20 mouse cellular contexts compared by ENCODE assay signal in the genomic region with DNA sequence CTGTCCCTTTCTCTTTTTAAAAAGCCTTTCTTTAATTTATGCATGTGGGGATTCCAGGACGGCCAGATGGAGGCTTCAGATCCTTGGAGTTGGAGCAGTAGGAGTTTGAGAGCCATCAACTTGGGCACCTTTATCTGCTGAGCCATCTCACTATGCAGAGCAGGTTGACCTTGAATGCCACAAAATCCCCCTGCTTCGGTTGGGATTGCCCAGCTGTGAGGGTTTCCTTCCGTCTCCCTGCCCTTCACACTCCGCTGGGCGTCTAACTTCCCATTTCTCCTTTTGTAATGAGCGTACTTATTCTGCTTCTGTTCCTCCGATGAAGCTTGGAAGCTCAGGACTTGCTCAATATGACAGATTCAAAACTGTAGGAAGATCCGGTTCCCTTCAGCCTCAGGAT. TPM values are rescaled to one million over a fixed set of nuclear protein-coding genes. Genes with fewer than 3 reads are reported as not detected.
DNase-seq lines count a peak whose midpoint lies in the region; ATAC-seq and TF ChIP-seq lines count a peak whose summit lies in the region.
"Had no signal": no experiment of that assay in that cellular context is flagged by ENCODE, and none has a peak within 500 bp of the region (broad histone marks: within the 10 kb centered on the region; RNA-seq: fewer than 3 reads in every experiment).

No protein-coding gene starts in this region.

- H3K4me1 ChIP-seq in spleen, adult 2 months (ENCODE audit: control insufficient read depth, insufficient read depth, insufficient read length) = peaks cover 24% of the 10 kb centered on the region; the same call in 1 of the 2 replicates
- peaks cover 8% of the 10 kb centered on the region for H3K4me1 ChIP-seq in bone marrow, adult 2 months (ENCODE audit: control insufficient read depth, insufficient read depth, low read length)
- H3K4me1 ChIP-seq: hindbrain, embryonic 12.5 days; neural tube, embryonic 12.5 days had no signal

- H3K27ac ChIP-seq in spleen, adult 2 months (ENCODE audit: insufficient read depth, low read length) = 0 out of 2 replicates have a peak overlapping the region, but pooled peaks have one; percentile 18
- H3K27ac ChIP-seq in bone marrow, adult 2 months (ENCODE audit: control insufficient read depth, insufficient read depth, low read depth, low read length, poor library complexity) = peak overlapping the region; percentile 12; the same call in 1 of the 2 replicates
- H3K27ac ChIP-seq: embryonic facial prominence, embryonic 13.5 days; hindbrain, embryonic 12.5 days; liver, embryonic 13.5 days; neural tube, embryonic 12.5 days had no signal

- peak in 1 of 2 experiments; percentile 31 for DNase-seq in spleen, adult 2 months (ENCODE audit: low read depth in 1 of 2, low spot score in 2 of 2)
- DNase-seq in spleen, postnatal 10 days (ENCODE audit: low spot score in 2 of 2) = no peak
- DNase-seq in splenic B cell, adult 2 months (ENCODE audit: low read depth, low spot score) = peak; percentile 72
- DNase-seq in left cerebral cortex, postnatal 14 days (ENCODE audit: low spot score in 2 of 2) = no peak
- DNase-seq in embryo, embryonic 10.5 days (ENCODE audit: low spot score) = no peak
- DNase-seq: adrenal gland, postnatal 36 days; cerebellum, adult 8-10 months; gastrocnemius, postnatal 10 days; kidney, adult 8-10 months; kidney, postnatal 4 days; layer of hippocampus, adult 9-11 months; liver, embryonic 13.5 days; right cerebral cortex, postnatal 25 days; thymus, postnatal 36 days had no signal

- no peaks in the 10 kb centered on the region for H3K36me3 ChIP-seq in spleen, adult 2 months (ENCODE audit: control insufficient read depth, insufficient read depth, low read length)
- no peaks in the 10 kb centered on the region for H3K36me3 ChIP-seq in splenic B cell, adult 2 months (ENCODE audit: control insufficient read depth, insufficient read depth, low read length, poor library complexity, severe bottlenecking)
- H3K36me3 ChIP-seq: embryonic facial prominence, embryonic 13.5 days; hindbrain, embryonic 12.5 days; liver, embryonic 13.5 days; neural tube, embryonic 12.5 days had no signal

- no peak overlapping the region for H3K4me3 ChIP-seq in spleen, adult 2 months (ENCODE audit: extremely low read depth, insufficient read depth, insufficient read length)
- H3K4me3 ChIP-seq in bone marrow, adult 2 months (replicated peaks; ENCODE audit: control insufficient read depth, low read depth, low read length) = no peak overlapping the region
- H3K4me3 ChIP-seq: embryonic facial prominence, embryonic 13.5 days; hindbrain, embryonic 12.5 days; liver, embryonic 13.5 days; neural tube, embryonic 12.5 days had no signal

- WGBS in spleen, adult 2 months = 17% methylated on average over 8 of the region's 8 CpGs
- WGBS in bone marrow, adult 2 months = 6% methylated on average over 8 of the region's 8 CpGs

- TF ChIP-seq CTCF in spleen, adult 2 months (IDR thresholded peaks at IDR 0.05; ENCODE audit: extremely low read depth, insufficient read depth, insufficient read length, insufficient replicate concordance) = no peak
- TF ChIP-seq CTCF in bone marrow, adult 2 months (IDR thresholded peaks at IDR 0.05; ENCODE audit: control insufficient read depth, insufficient read depth, low read length) = no peak

- intact Hi-C loops in left cerebral cortex, postnatal 14 days (cut with DNase I) = no loop called here

- peak; percentile 49 for ATAC-seq in megakaryocyte, adult 5-6 weeks (ENCODE audit: poor library complexity, severe bottlenecking)
- ATAC-seq: forebrain, embryonic 14.5 days had no signal

- no peaks in the 10 kb centered on the region for H3K27me3 ChIP-seq in spleen, adult 2 months (ENCODE audit: control insufficient read depth, insufficient read depth, low read length)
- H3K27me3 ChIP-seq in splenic B cell, adult 2 months (ENCODE audit: control insufficient read depth, insufficient read depth, low read length, poor library complexity, severe bottlenecking) = no peaks in the 10 kb centered on the region
- H3K27me3 ChIP-seq: embryonic facial prominence, embryonic 13.5 days; hindbrain, embryonic 12.5 days; liver, embryonic 13.5 days; neural tube, embryonic 12.5 days had no signal

- no peak for TF ChIP-seq POLR2A in spleen, adult 2 months (IDR thresholded peaks at IDR 0.05; ENCODE audit: low read depth, low read length)
- TF ChIP-seq POLR2A in bone marrow, adult 2 months (IDR thresholded peaks at IDR 0.05; ENCODE audit: borderline replicate concordance, control insufficient read depth, low read depth, low read length) = no peak

RNA-seq across cellular contexts. Expression of a gene that starts 5.9 kb away (rescaled TPM):
- 92.1 and 105 TPM in 2 replicates for polyA plus RNA-seq in spleen, adult 2 months (2012; rRNA removed)
- polyA plus RNA-seq in bone marrow, adult 2 months (2011; ENCODE audit: insufficient read depth, insufficient read length, low replicate concordance, missing spikeins) = 11.9 and 51.9 TPM in 2 replicates
- total RNA-seq in megakaryocyte, adult 5-6 weeks (2015) = 117 and 130 TPM in 2 replicates
- total RNA-seq in megakaryocyte, adult 5-6 weeks (2017) = 59.4 and 72.4 TPM in 2 replicates
- total RNA-seq in left cerebral cortex, postnatal 14 days (2021) = under 1 TPM; 0.59 to 0.72 TPM

RNA-seq across cellular contexts. Expression of a gene that starts 16.3 kb away (rescaled TPM):
- polyA plus RNA-seq in spleen, adult 2 months (2012; rRNA removed) = 12.9 and 16.0 TPM in 2 replicates
- polyA plus RNA-seq in bone marrow, adult 2 months (2011; ENCODE audit: insufficient read depth, insufficient read length, low replicate concordance, missing spikeins) = 28.4 and 64.7 TPM in 2 replicates
- total RNA-seq in megakaryocyte, adult 5-6 weeks (2015) = 55.5 and 61.6 TPM in 2 replicates
- 130 and 138 TPM in 2 replicates for total RNA-seq in megakaryocyte, adult 5-6 weeks (2017)
- 10 to 100 TPM; 45.9 to 50.3 TPM for total RNA-seq in left cerebral cortex, postnatal 14 days (2021)

RNA-seq across cellular contexts. Expression of a gene that starts 29.6 kb away (rescaled TPM):
- polyA plus RNA-seq in spleen, adult 2 months (2012; rRNA removed) = 30.8 and 37.5 TPM in 2 replicates
- polyA plus RNA-seq in bone marrow, adult 2 months (2011; ENCODE audit: insufficient read depth, insufficient read length, low replicate concordance, missing spikeins) = 23.2 and 50.6 TPM in 2 replicates
- total RNA-seq in megakaryocyte, adult 5-6 weeks (2015) = 32.1 and 45.3 TPM in 2 replicates
- 23.3 and 31.0 TPM in 2 replicates for total RNA-seq in megakaryocyte, adult 5-6 weeks (2017)
- 10 to 100 TPM; 32.1 to 38.3 TPM for total RNA-seq in left cerebral cortex, postnatal 14 days (2021)

RNA-seq across cellular contexts. Expression of a gene that starts 46.1 kb away (rescaled TPM):
- 35.6 and 68.3 TPM in 2 replicates for polyA plus RNA-seq in spleen, adult 2 months (2012; rRNA removed)
- 10.6 and 13.1 TPM in 2 replicates for polyA plus RNA-seq in bone marrow, adult 2 months (2011; ENCODE audit: insufficient read depth, insufficient read length, low replicate concordance, missing spikeins)
- 0.96 and 1.8 TPM in 2 replicates for total RNA-seq in megakaryocyte, adult 5-6 weeks (2015)
- total RNA-seq in megakaryocyte, adult 5-6 weeks (2017) = 0.28 and 0.73 TPM in 2 replicates
- 10 to 100 TPM; 62.0 to 63.9 TPM for total RNA-seq in left cerebral cortex, postnatal 14 days (2021)

RNA-seq across cellular contexts. Expression of a gene that starts 55.2 kb away (rescaled TPM):
- polyA plus RNA-seq in spleen, adult 2 months (2012; rRNA removed) = 7.8 and 12.1 TPM in 2 replicates
- polyA plus RNA-seq in bone marrow, adult 2 months (2011; ENCODE audit: insufficient read depth, insufficient read length, low replicate concordance, missing spikeins) = 2.9 and 5.1 TPM in 2 replicates
- 2.0 and 2.4 TPM in 2 replicates for total RNA-seq in megakaryocyte, adult 5-6 weeks (2015)
- total RNA-seq in megakaryocyte, adult 5-6 weeks (2017) = 3.9 and 4.6 TPM in 2 replicates
- total RNA-seq in left cerebral cortex, postnatal 14 days (2021) = 10 to 100 TPM; 10.9 to 13.0 TPM

Comparison
In these comparisons a context has a peak if more than half of its experiments do, and no peak if none do; other contexts are left out.
1. RNA of a gene that starts 5.9 kb away (total RNA-seq): 59.4 to 130 TPM in megakaryocyte, adult 5-6 weeks; 0.59 to 0.72 TPM in left cerebral cortex, postnatal 14 days; every median in the first group is over 10 times any median in the second.